Mouse (Mus musculus): ENCODE data around the gene Klhdc8a.

Gene Klhdc8a

GRCm38 (mm10) chr1:132317894-132318863 lies 19.8 kb downstream of the Klhdc8a start:
- no peak for DNase-seq (ENCODE audit: low spot score)

GRCm38 (mm10) chr1:132319242-132319641 lies 20.8 kb downstream of the Klhdc8a start:
- DNase-seq (ENCODE audit: low spot score), result peak; percentile 85

GRCm38 (mm10) chr1:132321821-132322580 lies 23.6 kb downstream of the Klhdc8a start:
- no peak for DNase-seq (ENCODE audit: low spot score)

- peak; percentile 69 for DNase-seq (ENCODE audit: low spot score)
Measured at GRCm38 (mm10) chr1:132322711-132323542, 24.5 kb downstream of the Klhdc8a start.

- peak; percentile 64 for DNase-seq (ENCODE audit: low spot score)
Measured at GRCm38 (mm10) chr1:132326777-132327176, 28.4 kb downstream of the Klhdc8a start.

- DNase-seq (ENCODE audit: low spot score), result no peak
Measured at GRCm38 (mm10) chr1:132327477-132327876, 29.1 kb downstream of the Klhdc8a start.

GRCm38 (mm10) chr1:132328565-132328964 lies 30.1 kb downstream of the Klhdc8a start:
- DNase-seq (ENCODE audit: low spot score), result no peak

- no peak for DNase-seq (ENCODE audit: low spot score)
Measured at GRCm38 (mm10) chr1:132329656-132330055, 31.2 kb downstream of the Klhdc8a start.

GRCm38 (mm10) chr1:132330397-132330796 lies 32.0 kb downstream of the Klhdc8a start:
- DNase-seq (ENCODE audit: low spot score), result no peak

GRCm38 (mm10) chr1:132331283-132331682 lies 32.9 kb downstream of the Klhdc8a start:
- no peak for DNase-seq (ENCODE audit: low spot score)

GRCm38 (mm10) chr1:132333201-132333600 lies 34.8 kb downstream of the Klhdc8a start:
- DNase-seq (ENCODE audit: low spot score), result no peak

- peak; percentile 66 for DNase-seq (ENCODE audit: low spot score)
Measured at GRCm38 (mm10) chr1:132333675-132334141, 35.3 kb downstream of the Klhdc8a start.

- DNase-seq (ENCODE audit: low spot score), result no peak
Measured at GRCm38 (mm10) chr1:132334178-132334801, 35.9 kb downstream of the Klhdc8a start.

GRCm38 (mm10) chr1:132335378-132335965 lies 37.0 kb downstream of the Klhdc8a start:
- no peak for DNase-seq (ENCODE audit: low spot score)

GRCm38 (mm10) chr1:132336921-132337320 lies 38.5 kb downstream of the Klhdc8a start:
- DNase-seq (ENCODE audit: low spot score), result no peak

- no peak for DNase-seq (ENCODE audit: low spot score)
Measured at GRCm38 (mm10) chr1:132338027-132338660, 39.7 kb downstream of the Klhdc8a start.

- DNase-seq (ENCODE audit: low spot score), result no peak
Measured at GRCm38 (mm10) chr1:132341731-132342501, 43.5 kb downstream of the Klhdc8a start.

- no peak for DNase-seq (ENCODE audit: low spot score)
Measured at GRCm38 (mm10) chr1:132342518-132342917, 44.1 kb downstream of the Klhdc8a start.

GRCm38 (mm10) chr1:132343191-132343590 lies 44.8 kb downstream of the Klhdc8a start:
- no peak for DNase-seq (ENCODE audit: low spot score)

- DNase-seq (ENCODE audit: low spot score), result no peak
Measured at GRCm38 (mm10) chr1:132343656-132344055, 45.2 kb downstream of the Klhdc8a start.
